Mouse (Mus musculus) midbrain, postnatal 0 days (tissue): ENCODE data around the gene Phc2. TPM values are rescaled to one million over a fixed set of nuclear protein-coding genes. Genes with fewer than 3 reads are reported as not detected.

Experiments used
- ATAC-seq: fragments of 200-750 bp; cut with Nextera tagmentation; 2 replicates; pipeline ENCODE4 v1.8.0; 2017; ENCODE audit warnings: moderate number of reproducible peaks, mild to moderate bottlenecking, moderate TSS enrichment, moderate library complexity; ENCODE audit not compliant: low FRiP score
- DNase-seq: peaks from one replicate; pipeline ENCODE4 v3.0.0-alpha.2; 2015; ENCODE audit warnings: low spot score
- H3K27ac ChIP-seq: fragments of 300-500 bp; sonication (generic); 2 replicates; pipeline ENCODE4 v1.5.1; 2014; ENCODE audit warnings: low read depth, mild to moderate bottlenecking, low read length, mixed read lengths
- H3K27me3 ChIP-seq: fragments of 300-500 bp; sonication (generic); 2 replicates; pipeline ENCODE4 v1.6.1; 2014; ENCODE audit warnings: low read length, control low read depth, mixed read lengths; ENCODE audit not compliant: insufficient read depth
- H3K36me3 ChIP-seq: fragments of 300-500 bp; sonication (generic); 2 replicates; pipeline ENCODE4 v1.6.1; 2014; ENCODE audit warnings: low read length, control low read depth, mixed read lengths; ENCODE audit not compliant: insufficient read depth
- H3K4me1 ChIP-seq: fragments of 300-500 bp; sonication (generic); 2 replicates; pipeline ENCODE4 v1.6.1; 2014; ENCODE audit warnings: mild to moderate bottlenecking, control low read depth, antibody characterized with exemption, low read length, mixed read lengths; ENCODE audit not compliant: insufficient read depth
- H3K4me2 ChIP-seq: fragments of 300-500 bp; sonication (generic); 2 replicates; pipeline ENCODE4 v1.6.1; 2014; ENCODE audit warnings: low read depth, mild to moderate bottlenecking, low read length, mixed read lengths; ENCODE audit not compliant: poor library complexity, severe bottlenecking
- H3K4me3 ChIP-seq: fragments of 300-500 bp; sonication (generic); 2 replicates; pipeline ENCODE4 v1.5.1; 2014; ENCODE audit warnings: low read depth, mild to moderate bottlenecking, low read length, moderate library complexity
- H3K9ac ChIP-seq: fragments of 300-500 bp; sonication (generic); replicated peaks from 2 replicates; pipeline ENCODE4 v1.6.1; 2014; ENCODE audit warnings: mild to moderate bottlenecking, low read length, moderate library complexity, mixed read lengths; ENCODE audit not compliant: poor library complexity, severe bottlenecking
- H3K9me3 ChIP-seq: fragments of 300-500 bp; sonication (generic); 2 replicates; pipeline ENCODE4 v1.6.1; 2016; ENCODE audit warnings: low read length, control low read depth
- CTCF ChIP-seq: IDR thresholded peaks from 2 replicates; pipeline ENCODE4 v1.5.1; 2016; ENCODE audit warnings: antibody characterized with exemption, mild to moderate bottlenecking
- WGBS: fragments of 180-500 bp; shearing (Covaris S2); extraction: QIAGEN DNeasy Blood & Tissue Kit; methylation state at CpG from one replicate; pipeline ENCODE4 v1.1.7; 2014; 5-methylcytosine and 5-hydroxymethylcytosine counted together
- polyA plus RNA-seq: library from polyadenylated mRNA; unstranded; fragments of >200 nt; fragmentation: Nextera tagmentation; extraction: Ambion mirVana; gene quantifications from 2 replicates; pipeline ENCODE4 v1.2.1, GENCODE M21; 2015
- total RNA-seq: library from RNA; depleted of rRNA; stranded (reverse); fragments of >200 nt; gene quantifications from 2 replicates; pipeline ENCODE4 v1.2.3, GENCODE M21; 2014; rRNA removed

Phc2 gene
- total RNA-seq: 64.3 and 66.1 TPM in 2 replicates
- 31.4 and 34.8 TPM in 2 replicates for polyA plus RNA-seq

- H3K36me3 ChIP-seq: no peaks in the 10 kb centered on the region
- peak within 1 kb of the TSS; percentile 64 for H3K9ac ChIP-seq
- H3K4me2 ChIP-seq: peak within 1 kb of the TSS; percentile 89
- H3K27me3 ChIP-seq: no peaks in the 10 kb centered on the region
- DNase-seq (peak; percentile 97), ATAC-seq (peak; percentile 96)
- no peaks in the 10 kb centered on the region for H3K9me3 ChIP-seq
- peak; percentile 73 for TF ChIP-seq CTCF
- H3K4me3 ChIP-seq: peak within 1 kb of the TSS; percentile 81
- H3K4me1 ChIP-seq: peaks cover 6% of the 10 kb centered on the region; the same call in 1 of the 2 replicates
- peak within 1 kb of the TSS; percentile 79 for H3K27ac ChIP-seq
- under 1% methylated on average over 63 of the region's 85 CpGs for WGBS
Measured at GRCm38 (mm10) chr4:128654505-128655381, at the start of gene Phc2. TSS of gene Phc2 (plus strand) at chr4:128654702.

GRCm38 (mm10) chr4:128606586-128606985 is 47.9 kb upstream of the Phc2 start:
- Histone ChIP-seq H3K4me2 (no peak overlapping the region), H3K9ac (no peak overlapping the region), H3K4me1 (peaks cover 10% of the 10 kb centered on the region; the same call in 1 of the 2 replicates), H3K9me3 (no peaks in the 10 kb centered on the region), H3K4me3 (no peak overlapping the region), H3K27ac (no peak overlapping the region), H3K27me3 (no peaks in the 10 kb centered on the region), H3K36me3 (peaks cover 25% of the 10 kb centered on the region)
- ATAC-seq (no peak), DNase-seq (no peak)
- TF ChIP-seq CTCF: no peak
- WGBS: 94% methylated on average over 7 of the region's 7 CpGs

GRCm38 (mm10) chr4:128607661-128608060 is 46.8 kb upstream of the Phc2 start:
- H3K4me3 ChIP-seq: no peak overlapping the region
- H3K27me3 ChIP-seq: no peaks in the 10 kb centered on the region
- H3K4me2 ChIP-seq: no peak overlapping the region
- no peak for TF ChIP-seq CTCF
- ATAC-seq (no peak), DNase-seq (peak; percentile 19)
- no peaks in the 10 kb centered on the region for H3K9me3 ChIP-seq
- H3K36me3 ChIP-seq: peaks cover 15% of the 10 kb centered on the region
- peaks cover 10% of the 10 kb centered on the region; the same call in 1 of the 2 replicates for H3K4me1 ChIP-seq
- H3K9ac ChIP-seq: no peak overlapping the region
- WGBS: 76% methylated on average over 11 of the region's 11 CpGs
- H3K27ac ChIP-seq: no peak overlapping the region

- Histone ChIP-seq H3K9ac (peak overlapping the region; percentile 50), H3K4me3 (peak overlapping the region; percentile 47), H3K4me2 (peak overlapping the region; percentile 53), H3K36me3 (peaks cover under 1% of the 10 kb centered on the region; the same call in 1 of the 2 replicates), H3K27ac (peak overlapping the region; percentile 55; the same call in 1 of the 2 replicates), H3K9me3 (no peaks in the 10 kb centered on the region), H3K27me3 (no peaks in the 10 kb centered on the region), H3K4me1 (peaks cover 10% of the 10 kb centered on the region; the same call in 1 of the 2 replicates)
- ATAC-seq (peak; percentile 67), DNase-seq (no peak)
- no peak for TF ChIP-seq CTCF
- 10% methylated on average over 25 of the region's 27 CpGs for WGBS
Measured at GRCm38 (mm10) chr4:128609276-128609924, 45.1 kb upstream of the Phc2 start.

GRCm38 (mm10) chr4:128609925-128610402 is 44.5 kb upstream of the Phc2 start, which contains the start of gene Zscan20:
TSS of gene Zscan20 (minus strand) at chr4:128610098.
- DNase-seq (peak; percentile 100), ATAC-seq (peak; percentile 95)
- no peaks in the 10 kb centered on the region for H3K9me3 ChIP-seq
- H3K27ac ChIP-seq: peak within 1 kb of the TSS; percentile 55; the same call in 1 of the 2 replicates
- no peaks in the 10 kb centered on the region for H3K27me3 ChIP-seq
- no peaks in the 10 kb centered on the region for H3K36me3 ChIP-seq
- peaks cover 10% of the 10 kb centered on the region; the same call in 1 of the 2 replicates for H3K4me1 ChIP-seq
- H3K4me3 ChIP-seq: peak within 1 kb of the TSS; percentile 47
- peak within 1 kb of the TSS; percentile 53 for H3K4me2 ChIP-seq
- peak within 1 kb of the TSS; percentile 50 for H3K9ac ChIP-seq
- WGBS: under 1% methylated on average over 24 of the region's 24 CpGs
- TF ChIP-seq CTCF: peak; percentile 49
